Comparison of ENCODE assay signal across 8 mouse cellular contexts in the genomic region with DNA sequence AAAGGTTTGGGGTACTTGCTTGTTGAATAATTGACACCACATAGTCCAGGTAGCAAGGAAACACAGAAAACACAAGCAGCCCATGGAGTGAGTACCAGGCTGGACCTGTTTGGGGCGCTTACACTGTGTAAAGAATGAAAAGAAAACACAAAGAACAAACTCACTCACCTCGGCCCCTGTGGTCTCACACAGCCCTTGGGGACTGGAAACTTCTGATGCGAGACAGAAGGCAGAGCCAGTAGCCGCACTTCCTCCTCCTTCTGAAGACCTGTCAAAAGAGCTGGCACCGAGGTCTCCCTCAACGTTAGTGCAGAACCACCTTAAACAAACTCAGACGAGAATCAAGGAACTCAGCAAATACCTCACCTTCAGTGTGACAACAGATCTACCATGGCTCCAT.
DNase-seq lines count a peak whose midpoint lies in the region; ATAC-seq lines count a peak whose summit lies in the region.
"Had no signal": no experiment of that assay in that cellular context is flagged by ENCODE, and none has a peak within 500 bp of the region (broad histone marks: within the 10 kb centered on the region; RNA-seq: fewer than 3 reads in every experiment).

No protein-coding gene starts in this region.

- peak; percentile 84 for DNase-seq in A20 (ENCODE audit: low read depth, low spot score)
- peak; percentile 4 for DNase-seq in lung, postnatal 10 days
- peak; percentile 19 to 41 for DNase-seq in spleen, postnatal 14 days (ENCODE audit: low spot score in 2 of 2)
- no peak for DNase-seq in left cerebral cortex, adult 9 months (ENCODE audit: low spot score in 2 of 2)
- no peak for DNase-seq in gastrocnemius, adult 18-20 months (ENCODE audit: low spot score)
- DNase-seq in left cerebral cortex, adult 8-10 months (ENCODE audit: low spot score in 2 of 2) = no peak

- ATAC-seq in CD4-positive, CD25-positive, alpha-beta regulatory T cell, adult 4 months = peak; percentile 76
- ATAC-seq: intestine, embryonic 16.5 days had no signal

Comparison
In these comparisons a context has a peak if more than half of its experiments do, and no peak if none do; other contexts are left out.
1. DNase-seq: peak in A20 (single experiment), lung, postnatal 10 days (single experiment) and spleen, postnatal 14 days (2 of 2); none in left cerebral cortex, adult 9 months (0 of 2), gastrocnemius, adult 18-20 months (single experiment) and left cerebral cortex, adult 8-10 months (0 of 2).